Mouse (Mus musculus): Measurements from ENCODE around the gene Acad10.
A peak's percentile ranks its signal among the peaks of the same experiment; 100 is the strongest.
"Not testable (repeated sequence)": the region's sequence is repeated elsewhere in the genome, so short reads cannot be mapped to it uniquely, and the experiment has no call there.

Acad10 gene

GRCm38 (mm10) chr5:121657656-121658055, 2.7 kb downstream of the Acad10 start:
- DNase-seq (ENCODE audit: low spot score in 2 of 2): not testable (repeated sequence)

- DNase-seq (ENCODE audit: low spot score in 2 of 2): not testable (repeated sequence)
Measured at GRCm38 (mm10) chr5:121656866-121657265, 3.4 kb downstream of the Acad10 start.

- no peak for DNase-seq (ENCODE audit: low spot score in 2 of 2)
Measured at GRCm38 (mm10) chr5:121654526-121654925, 5.8 kb downstream of the Acad10 start.

DNA sequence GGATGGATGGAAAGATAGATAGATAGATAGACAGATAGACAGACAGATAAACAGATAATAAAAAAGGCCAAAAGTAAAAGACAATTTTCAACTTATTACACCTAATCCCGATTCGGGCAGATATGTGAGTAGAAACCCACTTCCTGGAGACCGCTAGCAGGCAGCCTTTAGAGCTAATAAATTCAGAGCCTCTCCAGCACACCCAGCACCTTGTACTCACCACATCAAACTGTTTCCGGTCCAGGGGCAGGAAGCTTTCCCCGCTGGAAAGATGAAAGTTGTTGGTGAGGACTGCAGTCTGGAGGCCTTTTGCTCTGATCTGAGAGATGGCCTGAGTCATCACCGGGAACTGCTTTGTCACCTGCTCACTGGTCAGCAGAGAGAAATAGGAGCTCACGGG, 11.2 kb downstream of the Acad10 start:
- no peak for DNase-seq (ENCODE audit: low spot score in 2 of 2)

- no peak for DNase-seq (ENCODE audit: low spot score in 2 of 2)
Measured at GRCm38 (mm10) chr5:121639601-121640000, 20.7 kb downstream of the Acad10 start.

- DNase-seq (ENCODE audit: low spot score in 2 of 2): no peak
Measured at GRCm38 (mm10) chr5:121637296-121637695, 23.0 kb downstream of the Acad10 start.

DNA sequence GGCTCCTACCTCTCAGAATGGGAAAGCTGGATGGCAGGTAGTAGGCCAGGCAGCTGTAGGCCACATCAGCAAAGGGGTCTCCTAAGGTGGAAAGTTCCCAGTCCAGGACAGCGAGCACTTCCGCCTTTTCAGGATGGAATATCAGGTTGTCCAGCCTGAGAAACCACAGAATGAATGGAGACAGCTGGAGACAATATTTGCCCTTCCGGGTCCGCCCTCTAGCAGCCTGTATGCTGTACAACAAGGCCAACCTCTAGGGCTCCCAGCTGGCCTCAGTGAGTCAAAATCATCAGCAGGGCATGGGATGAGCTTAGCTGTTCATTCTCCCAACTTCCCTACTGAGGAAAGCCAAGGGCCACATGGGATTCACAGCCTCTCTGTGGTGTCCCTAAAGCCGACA, 25.6 kb downstream of the Acad10 start:
- DNase-seq (ENCODE audit: low spot score in 2 of 2): no peak

DNA sequence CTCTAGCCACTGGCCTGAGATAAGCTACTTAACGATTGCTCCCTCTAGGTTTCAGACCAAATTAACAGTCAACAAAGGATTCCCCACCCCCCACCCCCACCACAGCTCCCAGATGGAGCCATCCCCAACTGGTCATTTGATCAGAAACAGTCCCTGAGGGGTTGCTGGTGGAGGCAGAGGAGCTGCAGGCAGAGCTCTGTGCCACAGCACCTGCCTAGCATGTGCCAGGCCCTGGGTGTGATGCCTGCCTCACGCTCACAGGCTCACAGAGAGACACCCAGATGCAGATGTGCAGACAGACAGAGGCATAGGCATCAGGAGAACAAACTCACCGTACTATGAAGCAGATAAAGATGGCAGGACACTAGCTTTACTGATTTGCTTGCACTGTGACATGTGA, 27.5 kb downstream of the Acad10 start:
- DNase-seq (ENCODE audit: low spot score in 2 of 2): no peak

DNA sequence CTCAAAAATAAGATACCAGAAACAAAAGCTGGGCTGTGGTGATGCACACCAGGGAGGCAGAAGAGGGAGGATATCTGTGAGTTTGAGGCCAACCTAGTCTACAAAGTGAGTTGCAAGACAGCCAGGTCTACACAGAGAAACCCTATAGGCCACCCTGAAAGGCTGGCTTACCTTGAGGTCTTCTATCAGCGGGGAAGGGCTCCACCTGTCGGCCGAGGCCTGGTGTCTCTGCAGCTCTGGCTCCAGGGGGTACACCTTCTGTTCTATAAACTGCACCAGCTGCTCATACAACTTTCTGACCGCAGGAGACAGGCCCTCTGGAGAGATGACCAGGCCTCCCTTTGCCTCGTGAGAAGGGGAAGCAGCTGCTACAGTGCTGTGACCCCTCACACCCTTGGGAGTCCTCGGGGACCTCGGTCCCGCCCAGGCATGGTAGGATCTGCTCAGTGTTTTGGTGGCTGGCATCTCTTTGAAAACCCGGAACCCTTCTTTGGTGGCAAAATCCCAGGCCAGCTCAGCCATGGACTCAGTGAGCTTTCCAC, 29.1 kb downstream of the Acad10 start:
- not testable (repeated sequence) for DNase-seq (ENCODE audit: low spot score in 2 of 2)

- peak in 1 of 2 experiments; percentile 39 for DNase-seq (ENCODE audit: low spot score in 2 of 2)
Measured at GRCm38 (mm10) chr5:121627871-121628270, 32.4 kb downstream of the Acad10 start.

DNA sequence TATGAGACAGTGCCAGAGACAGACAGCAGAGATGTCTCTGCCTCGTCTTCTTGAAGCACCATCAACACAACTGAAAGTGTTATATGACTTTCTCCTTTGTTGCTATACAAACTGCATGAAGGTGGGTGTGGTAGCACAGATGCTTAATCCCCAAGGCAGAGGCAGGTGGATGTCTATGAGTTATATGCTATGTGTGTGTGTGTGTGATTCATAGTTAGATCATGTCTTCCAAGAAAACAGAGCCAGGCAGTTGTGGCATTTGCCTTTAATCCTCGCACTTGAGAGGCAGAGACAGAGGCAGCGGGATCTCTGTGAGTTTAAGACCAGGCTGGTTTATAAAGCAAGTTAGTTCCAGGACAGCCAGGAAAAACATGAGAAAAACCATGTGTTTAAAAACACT, 37.1 kb downstream of the Acad10 start:
- no peak for DNase-seq (ENCODE audit: low spot score in 2 of 2)

DNA sequence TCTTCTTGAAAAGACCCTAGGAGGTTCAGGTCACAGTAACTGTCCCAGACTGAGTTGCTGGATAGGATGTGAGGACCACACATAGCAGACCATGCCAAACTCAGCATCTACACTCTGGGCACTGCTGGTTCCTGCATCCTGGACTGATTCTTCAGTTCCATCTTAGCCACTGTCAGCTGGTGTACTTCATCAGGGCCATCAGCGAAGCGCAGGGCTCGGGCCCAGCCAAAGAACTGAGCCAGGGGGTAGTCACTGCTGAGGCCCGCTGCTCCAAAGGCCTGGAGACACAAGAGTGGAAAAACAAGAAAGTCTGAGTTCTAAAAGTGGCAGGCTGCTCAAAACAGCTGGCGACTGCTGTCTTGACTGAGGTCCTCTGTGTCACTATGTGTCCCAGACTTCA, 39.2 kb downstream of the Acad10 start:
- DNase-seq (ENCODE audit: low spot score in 2 of 2): no peak

DNA sequence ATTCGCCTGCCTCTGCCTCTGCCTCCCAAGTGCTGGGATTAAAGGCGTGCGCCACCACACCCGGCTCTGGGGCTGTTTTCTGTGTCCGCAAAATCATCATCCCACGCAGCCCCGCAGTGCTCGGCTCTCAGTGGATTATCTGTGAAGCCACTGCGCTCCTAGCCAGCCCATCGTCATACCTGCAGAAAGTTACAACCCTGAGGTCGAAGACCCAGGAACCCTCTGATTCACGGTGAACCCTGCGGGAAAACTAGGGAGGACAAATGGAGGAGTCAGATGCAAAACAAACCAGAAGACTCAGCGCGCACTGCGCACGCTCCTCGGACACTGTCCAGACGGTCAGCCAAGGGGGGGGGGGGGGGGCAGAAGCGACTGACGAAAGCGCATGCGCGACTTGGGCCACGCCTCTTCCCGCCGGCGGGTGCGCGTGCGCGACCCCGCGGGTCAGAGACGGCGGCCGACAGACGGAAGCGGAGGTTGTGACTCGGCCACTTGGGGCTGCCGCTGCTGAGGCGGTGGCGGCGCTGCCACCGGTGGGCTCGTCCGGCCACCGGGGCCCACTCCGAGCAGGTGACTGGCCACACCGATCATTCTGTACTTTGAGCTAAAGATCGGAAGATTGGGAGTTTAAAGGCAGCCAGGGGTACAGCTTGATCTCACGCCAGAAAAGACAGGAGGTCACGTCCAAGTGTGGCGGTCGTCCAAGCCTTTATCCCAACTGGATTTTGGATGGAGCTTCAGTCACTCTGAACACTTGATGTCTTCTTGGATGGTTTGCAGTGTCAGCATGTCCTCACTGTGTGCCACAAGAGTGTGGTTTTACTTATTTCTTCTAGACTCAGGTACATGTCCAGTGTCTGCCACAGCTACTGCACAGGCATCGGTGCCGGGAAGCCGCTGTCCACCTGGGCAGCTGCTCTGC, 41.5 kb downstream of the Acad10 start, which contains the start of gene Acad12:
Gene Acad12 (minus strand): TSS at position 347 of the 922 bp plus-strand sequence.
- DNase-seq (ENCODE audit: low spot score in 2 of 2): peak; percentile 52 to 63

DNA sequence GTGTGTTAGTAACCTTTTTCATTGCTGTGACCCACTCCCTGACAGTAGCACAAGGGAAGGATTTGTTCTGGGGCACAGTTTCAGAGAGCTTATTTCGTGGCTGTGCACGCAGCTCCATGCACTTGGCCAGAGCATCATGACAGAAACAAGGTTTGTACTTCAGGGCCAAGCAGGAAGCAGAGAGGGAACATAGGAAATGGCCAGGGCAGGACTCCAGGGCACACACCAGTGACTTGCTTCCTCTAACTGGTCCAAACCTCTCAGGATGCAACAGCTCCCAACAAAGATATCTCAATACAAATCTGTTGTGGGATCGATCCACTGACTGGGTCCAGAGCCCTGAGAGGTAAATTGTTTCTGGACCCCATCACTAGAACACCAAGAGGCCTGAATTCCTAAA, 45.4 kb downstream of the Acad10 start:
- not testable (repeated sequence) for DNase-seq (ENCODE audit: low spot score in 2 of 2)

GRCm38 (mm10) chr5:121612036-121612435, 48.3 kb downstream of the Acad10 start:
- no peak for DNase-seq (ENCODE audit: low spot score in 2 of 2)

- DNase-seq (ENCODE audit: low spot score in 2 of 2): not testable (repeated sequence)
Measured at GRCm38 (mm10) chr5:121609556-121610135, 50.7 kb downstream of the Acad10 start.

- peak; percentile 36 to 41 for DNase-seq (ENCODE audit: low spot score in 2 of 2)
Measured at GRCm38 (mm10) chr5:121606151-121606550, 54.2 kb downstream of the Acad10 start.

DNA sequence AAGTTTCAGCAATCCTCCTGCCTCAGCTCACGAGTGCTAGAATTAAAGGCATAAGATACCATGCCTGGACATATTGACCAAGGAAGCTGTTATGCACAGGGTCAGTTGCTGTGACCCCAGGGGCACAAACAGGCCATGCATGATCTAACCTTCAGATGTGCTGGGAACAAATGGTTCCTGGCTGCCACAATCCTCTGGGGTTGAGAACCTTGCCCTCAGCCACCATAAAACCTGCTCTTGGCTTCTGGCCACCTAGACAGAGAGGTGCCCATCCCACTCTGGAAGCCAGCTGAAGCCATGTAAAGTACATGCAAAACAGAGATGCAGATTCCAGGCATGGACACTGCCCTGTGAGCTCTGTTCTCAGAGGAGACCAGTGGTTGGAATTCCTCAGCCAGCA, 56.5 kb downstream of the Acad10 start:
- DNase-seq (ENCODE audit: low spot score in 2 of 2): not testable (repeated sequence)

DNA sequence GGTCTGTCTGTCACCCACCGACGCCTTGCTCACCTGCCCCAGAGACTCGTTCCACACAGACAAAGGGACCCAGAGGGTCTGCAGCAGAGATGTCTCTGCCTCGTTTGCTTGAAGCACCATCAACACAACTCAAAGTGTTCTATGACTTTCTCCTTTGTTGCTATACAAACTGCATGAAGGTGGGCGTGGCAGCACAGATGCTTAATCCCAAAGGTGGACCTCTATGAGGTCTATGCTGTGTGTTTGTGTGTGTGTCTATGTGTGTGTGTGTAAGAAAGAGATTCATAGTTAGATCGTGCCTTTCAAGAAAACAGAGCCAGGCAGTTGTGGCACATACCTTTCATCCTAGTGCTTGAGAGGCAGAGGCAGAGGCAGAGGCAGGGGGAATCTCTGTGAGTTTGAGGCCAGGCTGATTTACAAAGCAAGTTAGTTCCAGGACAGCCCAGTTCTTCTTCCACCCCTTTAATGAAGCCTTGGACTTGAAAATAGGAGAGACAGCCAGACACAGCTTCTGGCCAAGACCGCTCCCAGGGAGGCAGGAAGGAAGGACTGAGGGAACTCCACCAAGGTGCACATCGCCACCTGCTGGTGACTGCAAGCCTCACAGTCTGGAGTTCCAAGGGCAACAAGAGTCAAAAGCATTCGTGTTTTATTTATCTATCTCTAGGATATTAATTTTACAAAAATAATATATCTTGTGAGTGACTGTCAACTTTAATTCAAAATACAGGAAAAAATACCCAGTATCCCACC, 58.6 kb downstream of the Acad10 start:
- DNase-seq (ENCODE audit: low spot score in 2 of 2): peak; percentile 71 to 76

DNA sequence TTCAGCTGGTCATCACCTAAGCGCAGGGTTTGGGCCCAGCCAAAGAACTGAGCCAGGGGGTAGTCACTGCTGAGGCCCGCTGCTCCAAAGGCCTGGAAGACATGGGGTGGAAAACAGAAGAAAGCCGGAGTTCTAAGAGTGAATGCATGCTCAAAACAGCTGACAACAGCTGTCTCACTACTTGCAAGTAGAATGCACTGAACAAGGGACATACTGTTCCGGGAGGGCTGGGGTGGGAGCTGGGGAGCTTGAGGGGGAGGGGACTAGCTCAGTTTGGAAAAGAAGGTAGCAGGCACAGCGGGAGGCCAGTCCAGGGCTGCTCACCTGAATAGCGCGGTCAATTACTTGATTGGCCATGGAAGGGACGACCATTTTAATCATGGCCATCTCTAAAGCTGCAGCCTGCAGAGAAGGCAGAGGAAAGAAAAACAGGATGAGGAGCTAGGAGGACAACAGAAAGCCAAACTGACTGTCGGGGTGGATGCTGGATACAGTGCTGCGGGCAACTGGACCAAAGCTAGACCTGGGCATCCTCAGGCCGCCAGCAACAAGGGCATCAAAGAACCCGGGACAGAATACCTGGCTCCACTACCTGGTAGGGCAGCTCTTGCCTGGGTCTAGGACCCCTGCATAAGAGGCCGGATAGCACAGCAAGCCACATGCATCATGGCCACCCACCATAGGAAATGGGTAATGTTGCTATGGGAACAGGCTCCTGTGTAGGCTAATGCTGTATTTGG, 61.3 kb downstream of the Acad10 start:
- no peak for DNase-seq (ENCODE audit: low spot score in 2 of 2)

- DNase-seq (ENCODE audit: low spot score in 2 of 2): no peak
Measured at GRCm38 (mm10) chr5:121597991-121598537, 62.2 kb downstream of the Acad10 start.

All from right cerebral cortex, postnatal 36 days (tissue).